Mouse (Mus musculus) neural tube, embryonic 13.5 days (tissue): ENCODE data around the gene Kcnk4. TPM values are rescaled to one million over a fixed set of nuclear protein-coding genes. Genes with fewer than 3 reads are reported as not detected.
"Not testable (repeated sequence)": the region's sequence is repeated elsewhere in the genome, so short reads cannot be mapped to it uniquely, and the experiment has no call there.

Experiments used
- ATAC-seq: fragments of 200-750 bp; cut with Nextera tagmentation; 2 replicates; pipeline ENCODE4 v1.8.0; 2017; ENCODE audit warnings: low read depth, mild to moderate bottlenecking, moderate TSS enrichment, moderate library complexity
- H3K27ac ChIP-seq: fragments of 300-500 bp; sonication (generic); replicated peaks from 2 replicates; pipeline ENCODE4 v1.5.1; 2015; ENCODE audit warnings: moderate library complexity, mild to moderate bottlenecking, inconsistent platforms
- H3K27me3 ChIP-seq: fragments of 300-500 bp; sonication (generic); 2 replicates; pipeline ENCODE4 v1.6.1; 2015; ENCODE audit warnings: mild to moderate bottlenecking, inconsistent platforms
- H3K36me3 ChIP-seq: fragments of 300-500 bp; sonication (generic); 2 replicates; pipeline ENCODE4 v1.6.1; 2015; ENCODE audit warnings: mild to moderate bottlenecking, inconsistent platforms
- H3K4me1 ChIP-seq: fragments of 300-500 bp; sonication (generic); replicated peaks from 2 replicates; pipeline ENCODE4 v1.6.1; 2015; ENCODE audit warnings: inconsistent platforms
- H3K4me2 ChIP-seq: fragments of 300-500 bp; sonication (generic); 2 replicates; pipeline ENCODE4 v1.6.1; 2015; ENCODE audit warnings: inconsistent platforms, mild to moderate bottlenecking, moderate library complexity
- H3K4me3 ChIP-seq: fragments of 300-500 bp; sonication (generic); 2 replicates; pipeline ENCODE4 v1.5.1; 2015; ENCODE audit warnings: mild to moderate bottlenecking, inconsistent platforms
- H3K9ac ChIP-seq: fragments of 300-500 bp; sonication (generic); 2 replicates; pipeline ENCODE4 v1.6.1; 2015; ENCODE audit warnings: moderate library complexity, mild to moderate bottlenecking, inconsistent platforms
- H3K9me3 ChIP-seq: fragments of 300-500 bp; sonication (generic); 2 replicates; pipeline ENCODE4 v1.6.1; 2016; ENCODE audit warnings: inconsistent platforms
- WGBS: fragments of 180-500 bp; shearing (Covaris S2); methylation state at CpG from one replicate; pipeline ENCODE4 v1.1.7; 2015; 5-methylcytosine and 5-hydroxymethylcytosine counted together
- polyA plus RNA-seq: library from polyadenylated mRNA; unstranded; fragments of >200 nt; fragmentation: Nextera tagmentation; extraction: Ambion mirVana; gene quantifications from 2 replicates; pipeline ENCODE4 v1.2.1, GENCODE M21; 2015

Kcnk4 gene
- polyA plus RNA-seq, 1 experiment from 2014 or later: 5.2 TPM

DNA sequence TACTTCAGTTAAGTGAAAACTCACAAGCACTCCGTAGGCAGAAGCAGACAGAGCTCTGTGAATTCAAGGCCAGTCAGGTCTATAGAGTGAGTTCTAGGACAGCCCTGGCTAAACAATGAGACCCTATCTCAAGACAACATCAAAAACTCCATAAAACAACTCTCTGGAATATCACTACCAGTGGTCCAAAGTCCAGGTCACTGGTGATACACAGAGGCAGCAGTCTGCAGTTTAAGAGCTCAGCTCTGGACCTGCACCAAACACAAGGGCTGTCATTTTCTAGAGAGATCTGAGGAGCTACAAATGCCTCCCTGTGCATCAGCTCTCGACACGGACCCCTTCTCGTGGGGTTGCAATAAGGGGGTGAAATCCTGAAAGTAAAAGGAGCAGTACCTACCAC lies 16.0 kb downstream of the Kcnk4 start:
- 91% methylated on average over 4 of the region's 4 CpGs for WGBS
- Histone ChIP-seq H3K4me2 (no peak overlapping the region), H3K27ac (no peak overlapping the region), H3K27me3 (peaks cover 9% of the 10 kb centered on the region), H3K4me3 (no peak overlapping the region), H3K36me3 (peaks cover 10% of the 10 kb centered on the region), H3K4me1 (peaks cover 23% of the 10 kb centered on the region), H3K9ac (no peak overlapping the region), H3K9me3 (no peaks in the 10 kb centered on the region)
- ATAC-seq: no peak

DNA sequence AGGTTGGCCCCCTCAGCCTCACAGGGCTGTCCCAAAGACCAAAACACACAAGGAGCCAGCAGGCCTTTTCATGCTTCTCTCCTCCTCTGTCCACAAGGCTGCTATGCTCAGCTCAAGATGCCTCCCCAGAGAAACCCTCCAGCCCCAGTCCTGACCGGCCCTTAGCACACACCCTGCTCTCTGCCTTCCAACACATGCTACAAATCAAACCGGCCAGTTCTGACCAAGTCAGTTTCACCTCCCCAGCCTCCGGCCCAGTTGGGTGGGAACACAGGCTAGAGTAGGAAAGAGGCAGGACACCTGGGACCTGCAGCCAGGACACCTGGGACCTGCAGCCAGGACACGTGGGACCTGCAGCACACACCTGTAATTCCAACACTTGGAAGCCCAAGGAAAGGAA lies 17.8 kb downstream of the Kcnk4 start:
- H3K9me3 ChIP-seq: no peaks in the 10 kb centered on the region
- no peak overlapping the region for H3K4me2 ChIP-seq
- H3K4me1 ChIP-seq: peaks cover 26% of the 10 kb centered on the region
- no peak overlapping the region for H3K4me3 ChIP-seq
- H3K9ac ChIP-seq: no peak overlapping the region
- H3K27me3 ChIP-seq: no peaks in the 10 kb centered on the region
- H3K27ac ChIP-seq: no peak overlapping the region
- H3K36me3 ChIP-seq: peaks cover 28% of the 10 kb centered on the region
- WGBS: 78% methylated on average over 4 of the region's 4 CpGs
- no peak for ATAC-seq

- Histone ChIP-seq H3K4me3 (no peak overlapping the region), H3K27ac (no peak overlapping the region), H3K4me2 (no peak overlapping the region), H3K9ac (no peak overlapping the region), H3K4me1 (peaks cover 24% of the 10 kb centered on the region), H3K27me3 (no peaks in the 10 kb centered on the region), H3K36me3 (peaks cover 34% of the 10 kb centered on the region), H3K9me3 (no peaks in the 10 kb centered on the region)
- WGBS: 91% methylated on average over 4 of the region's 4 CpGs
- ATAC-seq: no peak
Measured at GRCm38 (mm10) chr19:6915276-6915675, 19.0 kb downstream of the Kcnk4 start.

DNA sequence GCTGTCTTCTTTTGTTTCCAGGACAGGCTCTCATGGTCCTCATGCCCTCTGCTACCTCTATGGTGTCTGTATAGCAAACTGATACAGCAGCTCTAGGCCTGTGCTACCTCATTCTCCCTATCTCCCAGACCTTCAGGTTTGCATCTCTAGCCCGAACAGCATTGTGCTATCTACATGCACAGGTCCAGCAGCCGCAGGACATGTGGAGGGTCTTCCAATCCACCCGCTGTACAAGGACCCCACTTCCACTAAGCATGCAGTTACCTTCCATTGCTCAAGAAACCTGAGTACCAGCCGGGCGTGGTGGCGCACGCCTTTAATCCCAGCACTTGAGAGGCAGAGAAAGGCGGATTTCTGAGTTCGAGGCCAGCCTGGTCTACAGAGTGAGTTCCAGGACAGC lies 19.8 kb downstream of the Kcnk4 start:
- WGBS: 93% methylated on average over 9 of the region's 9 CpGs
- ATAC-seq: no peak
- no peak overlapping the region for H3K4me3 ChIP-seq
- peaks cover 34% of the 10 kb centered on the region for H3K36me3 ChIP-seq
- no peak overlapping the region for H3K9ac ChIP-seq
- peaks cover 17% of the 10 kb centered on the region for H3K4me1 ChIP-seq
- no peak overlapping the region for H3K4me2 ChIP-seq
- no peaks in the 10 kb centered on the region for H3K9me3 ChIP-seq
- no peak overlapping the region for H3K27ac ChIP-seq
- no peaks in the 10 kb centered on the region for H3K27me3 ChIP-seq

DNA sequence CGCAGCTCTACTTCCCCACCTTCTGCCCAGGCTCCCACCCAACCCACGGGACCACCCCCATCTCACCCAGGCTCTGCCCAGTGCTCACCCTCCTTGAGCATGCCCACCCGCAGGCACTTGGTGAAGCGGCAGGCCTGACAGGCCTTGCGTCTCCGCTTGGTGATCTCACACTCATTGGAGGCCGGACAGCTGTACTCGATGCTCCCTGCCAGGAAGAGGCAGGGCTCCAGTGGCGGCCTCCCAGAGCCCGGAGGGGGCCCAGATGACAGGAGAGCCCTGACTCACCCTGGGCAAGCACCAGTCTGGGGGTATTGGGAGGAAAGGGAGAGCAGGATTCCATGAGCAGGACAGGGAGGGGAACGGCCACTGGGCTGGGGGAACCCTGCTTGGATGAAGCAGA lies 20.3 kb downstream of the Kcnk4 start:
- Histone ChIP-seq H3K9ac (no peak overlapping the region), H3K36me3 (peaks cover 34% of the 10 kb centered on the region), H3K27me3 (no peaks in the 10 kb centered on the region), H3K4me2 (no peak overlapping the region), H3K9me3 (no peaks in the 10 kb centered on the region), H3K4me1 (peaks cover 17% of the 10 kb centered on the region), H3K27ac (no peak overlapping the region), H3K4me3 (no peak overlapping the region)
- no peak for ATAC-seq
- WGBS: 92% methylated on average over 11 of the region's 11 CpGs

DNA sequence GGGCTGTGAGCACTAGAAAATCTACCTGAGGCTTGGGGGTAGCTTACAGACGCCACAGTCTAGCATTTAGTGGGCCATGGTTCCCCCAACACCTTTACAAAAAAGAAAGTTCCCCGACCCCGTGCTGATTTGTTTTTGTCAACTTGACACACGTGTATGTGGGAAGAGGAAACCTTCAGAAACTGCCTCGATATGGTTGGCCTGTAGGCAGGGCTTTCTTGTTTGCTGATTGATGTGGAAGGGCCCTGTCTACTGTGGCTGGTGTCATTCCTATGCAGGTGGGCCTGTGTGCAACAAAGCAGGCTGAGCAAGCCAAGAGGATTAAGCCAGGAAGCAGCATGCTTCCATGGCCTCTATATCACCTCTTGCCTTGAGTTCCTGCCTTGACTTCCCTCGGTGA lies 21.3 kb downstream of the Kcnk4 start:
- Histone ChIP-seq H3K4me1 (peaks cover 26% of the 10 kb centered on the region), H3K4me2 (no peak overlapping the region), H3K4me3 (no peak overlapping the region), H3K27me3 (no peaks in the 10 kb centered on the region), H3K9me3 (no peaks in the 10 kb centered on the region), H3K9ac (no peak overlapping the region), H3K27ac (no peak overlapping the region), H3K36me3 (peaks cover 34% of the 10 kb centered on the region)
- no peak for ATAC-seq
- WGBS: 88% methylated on average over 6 of the region's 6 CpGs

- WGBS: 95% methylated on average over 15 of the region's 15 CpGs
- Histone ChIP-seq H3K36me3 (peaks cover 34% of the 10 kb centered on the region), H3K27me3 (no peaks in the 10 kb centered on the region), H3K9me3 (no peaks in the 10 kb centered on the region), H3K4me2 (no peak overlapping the region), H3K9ac (no peak overlapping the region), H3K27ac (no peak overlapping the region), H3K4me3 (no peak overlapping the region), H3K4me1 (peaks cover 33% of the 10 kb centered on the region)
- no peak for ATAC-seq
Measured at GRCm38 (mm10) chr19:6912205-6912970, 21.9 kb downstream of the Kcnk4 start.

GRCm38 (mm10) chr19:6911101-6912074 lies 22.9 kb downstream of the Kcnk4 start:
- 82% methylated on average over 19 of the region's 19 CpGs for WGBS
- Histone ChIP-seq H3K36me3 (peaks cover 43% of the 10 kb centered on the region), H3K4me1 (peaks cover 37% of the 10 kb centered on the region), H3K4me3 (peak overlapping the region; percentile 68), H3K9me3 (no peaks in the 10 kb centered on the region), H3K27ac (no peak overlapping the region), H3K27me3 (no peaks in the 10 kb centered on the region), H3K9ac (peak overlapping the region; percentile 46), H3K4me2 (peak overlapping the region; percentile 90)
- ATAC-seq: no peak

GRCm38 (mm10) chr19:6910306-6910705 lies 24.0 kb downstream of the Kcnk4 start:
- not testable (repeated sequence) for H3K27me3 ChIP-seq, H3K9me3 ChIP-seq
- peaks cover 54% of the 10 kb centered on the region for H3K36me3 ChIP-seq
- H3K4me2 ChIP-seq: peak overlapping the region; percentile 90
- ATAC-seq: peak; percentile 21
- under 1% methylated on average over 28 of the region's 30 CpGs for WGBS
- H3K4me3 ChIP-seq: peak overlapping the region; percentile 68
- H3K9ac ChIP-seq: peak overlapping the region; percentile 86
- H3K4me1 ChIP-seq: peaks cover 37% of the 10 kb centered on the region
- H3K27ac ChIP-seq: peak overlapping the region; percentile 98

DNA sequence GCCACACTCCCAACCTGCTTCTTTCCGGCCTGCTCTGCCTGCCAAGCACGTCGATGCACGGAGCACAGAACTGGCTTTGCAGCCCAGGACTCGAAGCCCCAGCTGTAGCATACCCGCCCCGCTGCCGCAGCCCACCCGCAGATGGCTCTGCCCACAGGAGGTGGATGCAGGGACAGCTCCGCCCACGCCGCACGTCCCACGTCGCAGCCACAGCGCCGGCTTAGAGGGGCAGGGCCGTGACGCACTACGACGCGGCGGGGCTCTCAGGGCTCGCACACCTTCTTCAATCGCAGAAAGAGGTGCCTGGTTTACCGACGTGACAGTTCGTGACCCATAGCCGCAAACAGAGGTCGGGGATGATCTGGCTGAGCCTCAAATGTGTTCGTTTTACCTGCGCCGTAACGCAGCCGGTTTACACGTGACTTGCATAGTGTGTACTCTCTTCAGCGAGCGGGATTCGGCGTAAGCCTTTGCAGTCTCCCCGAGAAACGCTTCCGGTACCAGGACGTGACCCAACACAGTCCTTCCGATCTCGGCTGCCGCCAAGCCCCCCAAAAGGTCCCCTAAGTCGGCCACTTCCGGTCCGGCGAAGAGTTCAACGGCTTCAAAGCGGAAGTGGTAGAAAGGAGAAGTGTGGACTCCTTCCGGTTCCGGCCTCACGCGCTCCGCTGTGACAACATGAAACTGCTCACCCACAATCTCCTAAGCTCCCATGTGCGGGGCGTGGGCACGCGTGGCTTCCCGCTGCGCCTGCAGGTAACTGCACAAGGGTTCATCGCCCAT lies 24.6 kb downstream of the Kcnk4 start, which contains the start of the genes Trmt112 and Prdx5:
TSS of gene Trmt112 (plus strand) at position 192 of the 783 bp plus-strand sequence.
TSS of gene Prdx5 (minus strand) at position 600 of the 783 bp plus-strand sequence.
- Histone ChIP-seq H3K4me1 (peaks cover 37% of the 10 kb centered on the region), H3K27me3 (no peaks in the 10 kb centered on the region), H3K4me2 (peak within 1 kb of the TSS; percentile 90), H3K9ac (peak within 1 kb of the TSS; percentile 86), H3K27ac (peak within 1 kb of the TSS; percentile 98), H3K4me3 (peak within 1 kb of the TSS; percentile 68), H3K36me3 (peaks cover 60% of the 10 kb centered on the region), H3K9me3 (no peaks in the 10 kb centered on the region)
- peak; percentile 94 for ATAC-seq
- under 1% methylated on average over 65 of the region's 65 CpGs for WGBS

GRCm38 (mm10) chr19:6909021-6909420 lies 25.3 kb downstream of the Kcnk4 start:
- H3K27me3 ChIP-seq: no peaks in the 10 kb centered on the region
- H3K9ac ChIP-seq: peak overlapping the region; percentile 86
- peak overlapping the region; percentile 90 for H3K4me2 ChIP-seq
- peak overlapping the region; percentile 68 for H3K4me3 ChIP-seq
- H3K27ac ChIP-seq: peak overlapping the region; percentile 98
- no peaks in the 10 kb centered on the region for H3K9me3 ChIP-seq
- peaks cover 64% of the 10 kb centered on the region for H3K36me3 ChIP-seq
- no peak for ATAC-seq
- peaks cover 37% of the 10 kb centered on the region for H3K4me1 ChIP-seq
- 13% methylated on average over 11 of the region's 11 CpGs for WGBS
